Mouse (Mus musculus): ENCODE data around the gene Hsdl1. TPM values are rescaled to one million over a fixed set of nuclear protein-coding genes. Genes with fewer than 3 reads are reported as not detected.

Gene Hsdl1
- 10 to 100 TPM; 49.3 to 54.0 TPM for total RNA-seq (2021)
- long read RNA-seq, transcript Hsdl1-201 (5 exons, 3,141 nt): major isoform, 121 of 140 reads
- long read RNA-seq, partial matches to known transcripts: 6 of 140 reads
- long read RNA-seq, other reads (novel, unspliced or antisense): 13 of 140 reads

DNA sequence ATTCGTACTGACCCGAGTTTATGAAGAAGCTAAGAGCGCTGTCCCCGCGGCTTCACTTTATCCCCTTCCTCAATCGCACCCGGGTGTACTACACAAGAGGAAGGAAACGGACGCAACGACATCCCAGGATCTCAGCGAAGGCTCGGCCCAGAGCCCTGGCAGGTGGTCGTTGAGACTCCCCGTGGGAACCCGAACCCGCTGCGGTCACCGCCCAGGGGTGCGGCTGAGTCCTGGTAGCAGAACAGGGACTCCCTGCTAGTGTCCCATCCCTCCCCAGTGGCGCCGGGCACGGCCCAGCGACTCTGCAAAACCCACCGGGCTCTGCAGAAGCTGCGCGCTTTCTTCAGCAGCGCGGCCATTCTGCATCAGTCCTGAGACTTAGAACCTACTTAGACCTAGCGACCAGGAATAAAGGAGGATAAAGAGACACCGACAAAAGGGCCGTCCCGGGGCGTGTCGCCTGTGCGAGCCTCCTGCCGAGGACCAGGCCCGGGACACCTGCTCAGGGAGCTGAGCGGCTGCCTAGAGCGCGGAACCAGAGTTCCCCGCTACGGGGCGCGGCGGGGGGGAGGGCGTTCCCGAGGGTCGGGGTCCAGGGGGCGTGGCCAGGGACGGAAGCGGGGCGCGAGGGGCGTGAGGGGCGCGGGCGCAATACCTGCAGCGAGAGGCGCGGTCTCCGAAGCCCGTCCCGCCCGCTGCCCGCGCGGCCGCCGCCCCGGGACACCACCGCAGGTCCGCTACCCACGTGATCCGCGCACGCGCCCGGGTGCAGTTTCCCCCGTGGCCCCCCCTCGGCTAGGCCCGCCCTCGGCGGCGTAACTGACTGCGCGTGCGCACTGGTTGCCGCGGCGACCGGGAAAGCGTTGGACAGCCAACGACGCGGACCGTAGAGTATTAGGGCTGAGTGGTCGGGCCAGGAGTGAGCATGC, at the start of gene Hsdl1, which contains the start of gene Dnaaf1:
Gene Hsdl1 (minus strand): TSS at position 747 of the 929 bp plus-strand sequence.
Gene Dnaaf1 (plus strand): TSS at position 799 of the 929 bp plus-strand sequence.
- peak; percentile 92 to 96 for DNase-seq (ENCODE audit: low spot score in 2 of 2)

- no peak for DNase-seq (ENCODE audit: low spot score in 2 of 2)
These were observed 48.8 kb upstream of the Hsdl1 start for GRCm38 (mm10) chr8:119623744-119624143.

GRCm38 (mm10) chr8:119623061-119623460, 48.1 kb upstream of the Hsdl1 start:
- no peak for DNase-seq (ENCODE audit: low spot score in 2 of 2)

DNA sequence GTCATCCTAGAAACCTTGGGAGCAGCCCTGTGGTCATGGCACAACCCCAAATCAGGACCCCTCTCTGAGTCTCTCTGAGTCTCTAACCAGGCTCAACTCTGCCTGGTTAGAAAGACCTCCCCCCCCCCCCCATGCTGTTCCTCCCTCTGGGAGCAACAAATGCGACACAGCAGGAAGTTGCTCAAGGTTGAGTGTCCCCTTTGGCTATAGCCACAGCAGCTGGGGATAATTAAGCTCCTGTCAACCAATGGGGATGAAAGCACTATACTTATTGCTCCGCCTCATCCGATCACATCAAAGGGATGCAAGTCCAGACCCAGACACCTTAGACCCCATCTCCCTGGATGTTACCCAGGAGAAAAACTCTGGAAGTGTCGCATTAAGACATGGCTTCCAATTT, 47.6 kb upstream of the Hsdl1 start:
- DNase-seq (ENCODE audit: low spot score in 2 of 2): no peak

DNA sequence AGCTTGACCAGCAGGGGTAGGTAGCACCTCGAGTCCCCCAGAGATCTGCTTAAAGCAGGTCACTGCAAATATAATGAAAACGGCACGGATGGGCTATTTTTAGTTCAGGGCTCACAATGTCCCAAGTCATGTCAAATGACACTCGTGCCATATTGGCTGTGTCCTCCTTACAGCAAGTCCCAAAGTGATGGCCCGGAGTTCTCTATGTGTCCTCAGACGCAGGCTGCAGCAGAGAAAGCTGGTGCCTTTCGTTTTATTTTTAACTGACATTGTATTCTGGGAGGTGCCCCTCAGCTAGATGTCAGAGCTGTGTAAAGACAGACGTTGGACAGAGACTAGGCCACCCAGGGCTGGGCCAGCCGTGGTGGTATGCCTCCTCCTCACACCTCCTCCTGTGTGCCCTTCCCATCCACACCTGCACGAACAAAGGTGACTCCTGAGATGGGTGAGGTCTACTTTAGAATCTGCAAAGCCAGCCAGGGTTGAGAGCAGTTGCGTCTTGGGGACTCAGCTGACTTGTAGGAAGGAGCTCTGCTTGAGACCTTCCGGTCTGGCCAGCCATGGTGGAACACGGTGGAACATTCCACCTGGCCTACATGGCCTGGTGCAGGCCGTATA, 46.0 kb upstream of the Hsdl1 start:
- no peak for DNase-seq (ENCODE audit: low spot score in 2 of 2)

DNA sequence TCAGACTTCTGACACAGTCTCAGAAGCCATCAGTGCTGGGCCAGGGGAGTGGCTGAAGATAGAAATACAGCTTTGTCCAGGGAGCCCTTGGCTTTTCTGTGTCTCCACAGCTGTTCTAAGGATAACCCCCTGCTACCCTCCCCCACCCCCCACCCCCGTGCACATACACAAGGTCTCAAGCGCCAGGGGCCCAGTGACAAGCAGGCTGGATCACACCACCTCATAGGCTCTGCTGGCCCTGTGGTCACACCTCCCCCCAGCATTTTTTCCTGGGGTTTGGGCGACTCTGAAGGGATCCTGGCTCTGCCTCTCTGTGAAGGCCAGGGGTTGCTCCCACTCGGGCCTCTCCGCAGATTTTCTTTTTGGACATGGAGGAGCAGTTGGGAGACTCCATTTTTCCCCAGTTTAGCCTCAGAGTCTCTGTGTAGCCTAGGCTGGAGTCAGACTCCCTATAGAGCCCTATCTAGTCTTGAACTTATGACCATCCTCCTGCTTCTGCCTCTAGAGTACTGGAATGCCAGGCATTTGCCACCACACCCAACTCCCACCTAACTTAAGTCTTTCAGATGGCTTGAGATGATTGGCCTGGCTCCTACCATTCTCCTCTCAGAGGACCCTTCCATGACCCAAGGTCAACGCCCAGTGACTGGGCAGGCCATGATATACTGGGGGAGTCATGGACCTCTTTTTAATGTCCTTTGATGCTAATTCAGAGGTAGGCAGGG, 45.3 kb upstream of the Hsdl1 start:
- DNase-seq (ENCODE audit: low spot score in 2 of 2): no peak

- DNase-seq (ENCODE audit: low spot score in 2 of 2): no peak
These were observed 43.9 kb upstream of the Hsdl1 start for GRCm38 (mm10) chr8:119618887-119619286.

DNA sequence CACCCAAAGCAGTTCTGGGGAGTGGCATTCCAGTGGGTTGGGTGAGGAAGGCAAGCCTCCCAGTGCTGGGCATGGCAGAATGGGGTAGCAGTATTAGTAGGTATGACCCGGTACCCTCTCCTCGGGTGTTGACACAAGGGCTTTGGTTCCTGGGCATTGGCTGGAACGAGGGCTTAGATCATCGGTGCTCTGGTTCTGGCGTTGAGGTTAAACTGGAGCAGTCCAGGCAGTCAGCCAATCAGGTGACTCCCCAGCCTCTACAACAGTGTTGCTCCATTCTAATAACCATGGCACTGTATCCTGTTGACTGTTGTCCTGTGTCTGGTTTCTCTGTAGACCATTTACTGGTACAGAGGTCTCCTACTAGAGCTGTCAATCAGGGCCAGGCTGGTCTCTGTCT, 42.6 kb upstream of the Hsdl1 start:
- DNase-seq (ENCODE audit: low spot score in 2 of 2): no peak

- no peak for DNase-seq (ENCODE audit: low spot score in 2 of 2)
These were observed 41.8 kb upstream of the Hsdl1 start for GRCm38 (mm10) chr8:119616811-119617210.

- no peak for DNase-seq (ENCODE audit: low spot score in 2 of 2)
These were observed 41.4 kb upstream of the Hsdl1 start for GRCm38 (mm10) chr8:119616358-119616757.

DNA sequence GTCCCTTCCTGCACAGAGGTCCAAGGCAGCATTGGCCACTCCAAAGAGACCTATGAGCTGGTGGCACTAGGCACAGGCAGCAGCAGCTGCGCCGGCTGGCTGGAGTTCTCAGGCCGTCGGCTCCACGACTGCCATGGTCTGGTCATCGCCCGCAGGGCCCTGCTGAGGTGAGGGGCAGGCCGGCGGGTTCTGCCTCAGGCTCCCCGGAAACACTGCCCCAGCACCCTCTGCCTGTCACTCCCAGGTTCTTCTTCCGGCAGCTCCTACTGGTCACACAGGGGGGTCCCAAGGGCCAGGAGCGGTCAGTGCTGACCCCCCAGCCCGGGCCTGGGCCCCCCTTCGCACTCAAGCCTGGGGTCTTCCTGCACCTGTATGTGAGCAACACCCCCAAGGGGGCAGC, 40.1 kb upstream of the Hsdl1 start:
- no peak for DNase-seq (ENCODE audit: low spot score in 2 of 2)

GRCm38 (mm10) chr8:119612471-119612870, 37.5 kb upstream of the Hsdl1 start, which contains the start of gene Adad2:
Adad2 (plus strand) TSS chr8:119612747.
- no peak for DNase-seq (ENCODE audit: low spot score in 2 of 2)

- DNase-seq (ENCODE audit: low spot score in 2 of 2): no peak
These were observed 31.2 kb upstream of the Hsdl1 start for GRCm38 (mm10) chr8:119606224-119606623.

- peak; percentile 85 to 96 for DNase-seq (ENCODE audit: low spot score in 2 of 2)
These were observed 30.0 kb upstream of the Hsdl1 start, which contains the start of gene Taf1c for GRCm38 (mm10) chr8:119604996-119605395. Taf1c (minus strand) TSS chr8:119605222.

- no peak for DNase-seq (ENCODE audit: low spot score in 2 of 2)
These were observed 29.4 kb upstream of the Hsdl1 start for GRCm38 (mm10) chr8:119604398-119604803.

DNA sequence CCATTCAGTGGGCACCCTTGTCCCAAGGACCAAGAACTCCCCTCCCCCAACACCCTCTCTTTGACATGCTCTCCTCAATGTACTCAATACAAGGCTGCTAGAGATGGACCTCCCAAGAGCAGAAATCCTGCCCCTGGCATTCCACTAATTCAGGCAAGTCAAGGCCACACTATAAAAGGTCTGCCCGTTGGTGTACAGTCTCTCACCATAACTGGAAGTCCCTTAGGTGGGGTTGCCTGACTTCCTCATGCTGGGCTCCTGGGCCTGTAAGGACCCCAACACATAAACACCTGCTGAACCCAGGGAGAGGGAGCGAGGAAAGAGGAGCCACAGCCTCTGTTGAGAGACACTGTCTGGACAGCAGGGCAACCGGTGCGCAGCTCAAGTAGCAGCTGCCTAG, 28.8 kb upstream of the Hsdl1 start:
- DNase-seq (ENCODE audit: low spot score in 2 of 2): no peak

GRCm38 (mm10) chr8:119591456-119591855, 16.5 kb upstream of the Hsdl1 start:
- DNase-seq (ENCODE audit: low spot score in 2 of 2): no peak

DNA sequence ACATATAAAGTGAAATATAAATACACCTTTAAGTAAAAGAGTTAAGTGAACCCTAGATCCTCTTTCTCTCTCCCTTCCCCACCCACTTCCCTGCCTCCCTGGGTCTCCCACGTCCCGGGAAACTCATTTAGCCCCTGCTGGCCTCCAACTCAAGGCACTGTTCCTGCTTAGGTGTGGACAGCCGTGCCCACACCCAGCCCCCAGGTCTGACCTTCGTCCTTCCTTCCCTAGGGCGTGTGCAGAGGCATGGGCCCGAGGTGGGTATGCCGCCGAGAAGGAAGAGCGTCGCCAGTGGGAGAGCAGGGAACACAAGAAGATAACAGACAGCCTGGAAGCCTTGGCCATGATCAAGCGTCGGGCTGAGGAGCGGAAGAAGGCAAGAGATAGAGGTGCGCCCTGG, 15.4 kb upstream of the Hsdl1 start:
- DNase-seq (ENCODE audit: low spot score in 2 of 2): no peak

DNA sequence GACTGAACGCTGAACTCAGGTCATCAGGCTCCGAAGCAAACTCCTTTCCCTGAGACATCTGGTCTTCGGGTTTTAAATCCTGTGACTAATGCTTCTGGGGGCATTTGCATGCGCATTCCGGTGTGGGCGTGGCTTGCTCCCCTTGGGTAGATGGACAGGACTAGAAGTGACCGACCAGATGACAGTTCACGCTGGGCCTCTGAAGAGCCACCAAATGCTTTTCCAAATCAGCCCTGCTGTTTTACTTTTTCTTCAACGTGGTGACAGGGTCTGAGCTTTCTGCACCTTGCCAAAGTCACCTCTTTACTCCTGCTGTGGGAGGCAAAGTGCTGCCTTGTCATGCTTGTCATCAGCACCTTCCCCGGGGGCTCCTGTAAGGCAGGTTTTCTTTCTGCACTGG, 13.9 kb upstream of the Hsdl1 start:
- no peak for DNase-seq (ENCODE audit: low spot score in 2 of 2)

GRCm38 (mm10) chr8:119588321-119588720, 13.3 kb upstream of the Hsdl1 start:
- no peak for DNase-seq (ENCODE audit: low spot score in 2 of 2)

GRCm38 (mm10) chr8:119585901-119586300, 10.9 kb upstream of the Hsdl1 start:
- DNase-seq (ENCODE audit: low spot score in 2 of 2): no peak
